Mouse (Mus musculus) heart, postnatal 36 days (tissue): ENCODE measurements around the gene Il17a. TPM values are rescaled to one million over a fixed set of nuclear protein-coding genes. Genes with fewer than 3 reads are reported as not detected.
"Not testable (repeated sequence)": the region's sequence is repeated elsewhere in the genome, so short reads cannot be mapped to it uniquely, and the experiment has no call there.

Source experiments
- DNase-seq, 2 experiments: peaks; one replicate each; pipeline ENCODE4 v3.0.0; 2021 to 2022
- intact Hi-C: fragments of 180-260 bp; cut with DNase I; formaldehyde crosslinking; loops from one replicate; pipeline ENCODE4 v1.15.1; 2025
- total RNA-seq, 2 experiments: library from RNA; stranded (reverse); gene quantifications; 2 replicates each; pipeline ENCODE4 v1.2.3; 2021

The Il17a gene
- not detected for total RNA-seq

- DNase-seq, result no peak
- intact Hi-C loops, result loop anchor here (10.0 kb wide), 1 partner anchor 116 kb away; the partner anchor contains the start of gene Pkhd1
Measured at GRCm38 (mm10) chr1:20730903-20731302, at the start of gene Il17a. Gene Il17a, plus strand, starts transcription at chr1:20730905.

DNA sequence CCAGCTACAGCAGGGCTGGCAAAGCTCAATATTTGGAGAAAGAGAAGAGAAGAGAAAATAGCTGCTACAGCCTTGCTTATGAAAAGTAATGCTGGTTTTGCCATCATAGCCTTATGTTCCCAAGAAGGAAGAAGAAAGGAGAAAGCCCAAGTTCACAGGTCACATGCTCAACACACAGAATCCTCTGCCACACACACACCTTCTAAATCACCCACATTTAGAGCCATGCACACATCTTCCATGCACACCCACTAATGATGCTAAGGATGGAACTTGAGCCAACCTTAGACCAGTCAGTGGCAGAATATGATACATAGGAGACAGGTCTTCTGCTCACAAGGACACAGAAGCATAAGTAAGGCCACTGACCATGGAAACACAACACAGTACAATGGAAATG, 47.9 kb upstream of the Il17a start:
- DNase-seq, result no peak
- intact Hi-C loops, result no loop called here

DNA sequence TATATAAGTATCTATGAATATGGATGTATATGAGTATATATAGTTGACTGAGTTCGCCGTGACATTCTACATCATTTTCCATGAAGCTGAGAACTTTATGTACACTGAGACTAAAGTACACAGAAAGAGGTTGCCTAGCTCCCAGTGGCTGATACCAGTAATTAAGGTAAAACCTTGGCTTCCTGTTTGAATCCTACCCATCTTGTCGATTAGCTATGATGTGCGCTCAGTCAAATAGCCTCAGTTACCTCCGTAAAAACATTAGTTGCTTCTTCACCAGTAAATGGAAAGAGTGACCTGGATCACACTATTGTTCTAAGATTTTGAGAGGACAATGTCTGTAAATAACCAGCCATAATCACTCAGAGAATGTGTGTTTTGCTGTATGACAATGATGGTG, 47.3 kb upstream of the Il17a start:
- no peak for DNase-seq
- intact Hi-C loops, result no loop called here

- intact Hi-C loops, result no loop called here
- DNase-seq, result no peak
Measured at GRCm38 (mm10) chr1:20683853-20684252, 46.9 kb upstream of the Il17a start.

DNA sequence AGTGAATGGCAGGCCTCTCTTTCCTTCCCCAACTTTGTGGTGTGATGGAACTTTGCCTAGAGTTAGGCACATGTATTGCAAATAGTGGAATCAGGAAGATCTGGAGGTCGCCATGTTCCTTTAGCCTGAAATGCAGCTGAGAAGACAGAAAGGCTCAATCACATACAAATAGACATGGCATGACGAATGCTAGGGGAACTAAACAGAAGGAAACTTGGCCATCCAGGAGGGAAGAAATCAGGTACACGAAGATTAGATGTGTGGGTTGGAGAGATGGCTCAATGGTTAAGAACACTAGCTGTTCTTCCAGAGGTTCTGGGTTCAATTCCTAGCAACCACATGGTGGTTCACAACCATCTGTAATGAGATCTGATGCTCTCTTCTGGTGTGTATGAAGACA, 46.3 kb upstream of the Il17a start:
- no peak for DNase-seq
- intact Hi-C loops, result no loop called here

DNA sequence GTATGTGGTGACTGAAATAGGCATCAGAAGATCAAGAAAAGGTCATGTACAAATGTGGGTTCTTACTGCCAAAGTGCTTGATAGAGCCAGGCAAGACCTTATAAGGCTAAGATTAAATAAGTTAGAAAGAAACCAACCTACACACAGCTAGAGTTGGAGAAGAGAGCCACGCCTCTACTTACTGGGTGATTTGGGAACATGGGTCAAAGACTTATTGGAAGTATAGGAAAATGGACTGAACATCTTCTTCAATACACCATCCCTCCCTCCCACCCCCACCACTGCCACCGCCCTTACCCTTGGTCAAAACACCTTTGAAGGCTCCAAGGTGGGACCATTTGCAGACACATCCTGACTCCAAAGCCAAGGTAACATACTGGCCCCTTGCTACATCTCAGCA, 45.3 kb upstream of the Il17a start:
- DNase-seq, result no peak
- intact Hi-C loops, result no loop called here

GRCm38 (mm10) chr1:20685907-20686306, 44.8 kb upstream of the Il17a start:
- intact Hi-C loops, result no loop called here
- DNase-seq, result no peak

DNA sequence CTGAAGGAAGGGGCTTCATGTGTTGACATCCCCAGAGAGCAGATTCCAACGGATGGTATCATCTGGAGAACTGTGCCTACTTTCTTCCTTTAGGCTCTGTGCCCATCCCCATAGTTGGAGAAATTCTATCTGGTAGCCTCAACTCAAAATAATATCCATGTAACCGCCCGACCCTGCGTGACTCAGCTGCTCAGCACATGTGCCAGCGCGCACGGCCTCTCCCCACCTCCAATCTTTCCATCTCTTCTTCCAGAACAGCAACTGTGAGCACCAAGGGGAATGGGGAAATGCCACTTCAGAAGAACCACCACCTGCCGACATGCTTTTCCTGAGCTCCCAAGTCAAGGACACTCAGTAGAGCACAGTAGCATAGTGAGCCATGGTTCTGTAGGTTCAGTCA, 39.4 kb upstream of the Il17a start:
- intact Hi-C loops, result no loop called here
- no peak for DNase-seq

- no peak for DNase-seq
- intact Hi-C loops, result no loop called here
Measured at GRCm38 (mm10) chr1:20693634-20694313, 36.9 kb upstream of the Il17a start.

DNA sequence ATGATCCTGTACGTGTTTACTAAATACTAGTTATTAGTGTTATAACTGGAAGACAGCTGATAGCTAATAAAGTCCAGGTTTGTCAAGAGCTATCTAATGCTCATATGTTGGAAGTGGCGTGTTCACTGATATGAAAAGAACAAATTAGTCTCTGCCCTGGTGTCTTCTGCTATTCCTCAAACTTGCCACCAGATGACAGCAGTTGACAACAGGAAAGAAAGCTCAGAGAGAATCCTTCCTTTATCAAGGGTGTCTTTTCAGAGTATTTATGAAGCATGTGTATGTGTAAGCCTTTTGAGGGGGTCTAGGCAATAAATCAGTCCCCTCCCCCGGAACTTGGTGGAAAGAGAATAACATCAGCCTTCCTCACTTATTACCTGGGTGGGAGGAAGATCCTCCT, 30.7 kb upstream of the Il17a start:
- intact Hi-C loops, result no loop called here
- DNase-seq, result no peak

DNA sequence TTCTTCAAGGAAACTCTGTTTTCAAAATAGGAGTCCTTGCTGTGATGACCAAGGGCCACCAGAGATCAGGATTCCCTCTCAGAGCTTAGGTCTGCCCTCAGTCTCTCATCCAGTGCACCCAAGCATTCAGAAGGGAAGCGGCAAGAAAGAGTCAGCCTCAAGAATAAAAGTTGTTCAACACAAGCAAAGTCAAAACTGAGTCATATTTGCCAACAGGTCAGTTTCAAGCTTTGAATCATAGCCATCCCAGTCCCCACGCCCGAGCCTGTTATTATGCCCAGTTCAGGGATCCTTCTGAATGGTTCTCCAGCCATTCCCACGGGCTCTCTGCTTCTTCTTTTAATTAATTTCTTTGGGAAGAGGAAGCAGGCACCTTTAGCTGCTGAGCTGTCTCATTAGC, 5.9 kb downstream of the Il17a start:
- intact Hi-C loops, result loop anchor here (10.0 kb wide), 1 partner anchor 122 kb away; the partner anchor contains the start of gene Pkhd1
- no peak for DNase-seq

DNA sequence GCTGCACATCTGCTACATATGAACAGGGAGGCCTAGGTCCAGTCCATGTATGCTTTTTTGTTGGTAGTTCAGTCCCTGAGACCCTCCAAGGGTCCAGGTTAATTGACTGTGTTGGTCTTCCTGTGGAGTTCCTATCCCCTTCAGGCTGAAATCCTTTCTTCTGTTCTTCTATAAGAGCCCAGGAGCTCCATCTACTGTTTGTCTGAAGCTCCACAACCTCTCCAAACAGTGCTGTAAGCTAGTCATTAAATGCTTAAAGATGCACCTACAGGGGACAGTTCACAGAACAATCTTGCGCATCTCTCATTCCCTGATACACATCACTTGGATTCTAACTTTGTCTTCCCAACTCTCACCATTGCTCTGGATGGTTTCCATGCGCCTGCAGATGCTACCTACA, 7.8 kb downstream of the Il17a start:
- no peak for DNase-seq
- intact Hi-C loops, result loop anchor here (10.0 kb wide), 1 partner anchor 124 kb away; the partner anchor contains the start of gene Pkhd1

DNA sequence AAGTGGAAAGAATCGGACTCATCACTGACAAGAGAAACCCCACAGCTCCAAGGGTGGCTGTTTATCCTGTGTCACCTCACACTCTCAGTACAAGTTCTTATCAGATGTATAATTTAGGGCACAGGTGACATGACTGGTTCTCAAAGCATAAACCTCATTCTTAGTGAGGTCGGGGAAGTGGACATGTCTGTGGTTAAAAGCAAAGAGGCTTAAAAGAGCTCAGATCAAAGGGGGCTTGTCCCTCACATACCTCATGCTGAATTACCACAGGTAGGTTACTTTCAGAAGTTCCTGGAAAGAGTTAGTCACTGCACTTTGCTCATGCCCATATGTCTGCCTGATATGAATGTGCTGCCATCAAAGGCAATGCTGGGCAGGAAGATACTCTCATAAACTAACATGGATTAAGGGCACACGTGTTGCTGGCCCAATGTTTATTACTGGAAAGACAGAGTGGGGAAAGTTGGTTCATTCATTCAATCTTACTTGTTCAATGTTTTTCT, 9.8 kb downstream of the Il17a start:
- intact Hi-C loops, result no loop called here
- no peak for DNase-seq

- intact Hi-C loops, result no loop called here
- no peak for DNase-seq
Measured at GRCm38 (mm10) chr1:20754439-20754838, 23.7 kb downstream of the Il17a start.

- intact Hi-C loops, result no loop called here
- DNase-seq, result no peak
Measured at GRCm38 (mm10) chr1:20757586-20757985, 26.9 kb downstream of the Il17a start.

DNA sequence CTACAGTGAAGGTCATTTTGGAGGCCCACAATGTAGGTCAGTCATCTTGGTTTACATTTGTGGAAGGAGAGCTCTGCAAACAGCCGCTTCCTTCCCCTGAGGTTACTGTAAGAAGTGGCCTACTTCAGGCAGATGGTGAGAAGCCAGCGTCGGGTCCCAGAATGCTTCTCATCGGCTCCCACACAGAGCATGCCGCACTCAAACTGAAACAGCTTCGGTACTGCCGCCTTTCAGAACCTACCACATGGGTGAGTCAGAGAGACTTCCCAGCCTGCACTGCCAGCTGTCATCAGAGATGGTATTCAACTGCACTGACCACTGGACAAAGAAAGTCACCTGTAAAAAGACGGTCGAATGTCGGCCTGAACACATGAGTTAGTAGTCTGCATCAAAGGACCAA, 29.1 kb downstream of the Il17a start:
- DNase-seq, result no peak
- intact Hi-C loops, result no loop called here

GRCm38 (mm10) chr1:20760331-20760730, 29.6 kb downstream of the Il17a start:
- intact Hi-C loops, result no loop called here
- DNase-seq, result no peak

DNA sequence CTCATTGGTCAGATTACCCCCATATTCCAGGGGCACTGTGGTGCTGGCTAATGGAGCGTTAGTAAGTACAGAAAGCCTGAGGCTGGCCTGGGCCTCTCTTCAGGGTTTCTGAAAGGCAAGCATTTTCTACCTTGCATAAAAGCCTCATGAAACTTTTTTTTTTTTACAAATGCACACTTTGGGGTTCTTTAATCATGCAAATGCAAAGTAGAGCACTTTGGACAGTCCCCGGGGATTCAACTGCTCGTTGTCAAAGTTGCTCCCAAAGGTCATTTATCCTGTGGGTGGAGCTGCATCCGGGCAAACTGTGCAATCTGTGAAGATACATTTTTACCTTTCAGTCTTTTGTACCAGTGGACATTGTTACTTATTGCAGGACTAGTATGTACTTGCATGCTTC, 30.7 kb downstream of the Il17a start:
- DNase-seq, result no peak
- intact Hi-C loops, result no loop called here

GRCm38 (mm10) chr1:20766526-20766925, 35.8 kb downstream of the Il17a start:
- intact Hi-C loops, result no loop called here

DNA sequence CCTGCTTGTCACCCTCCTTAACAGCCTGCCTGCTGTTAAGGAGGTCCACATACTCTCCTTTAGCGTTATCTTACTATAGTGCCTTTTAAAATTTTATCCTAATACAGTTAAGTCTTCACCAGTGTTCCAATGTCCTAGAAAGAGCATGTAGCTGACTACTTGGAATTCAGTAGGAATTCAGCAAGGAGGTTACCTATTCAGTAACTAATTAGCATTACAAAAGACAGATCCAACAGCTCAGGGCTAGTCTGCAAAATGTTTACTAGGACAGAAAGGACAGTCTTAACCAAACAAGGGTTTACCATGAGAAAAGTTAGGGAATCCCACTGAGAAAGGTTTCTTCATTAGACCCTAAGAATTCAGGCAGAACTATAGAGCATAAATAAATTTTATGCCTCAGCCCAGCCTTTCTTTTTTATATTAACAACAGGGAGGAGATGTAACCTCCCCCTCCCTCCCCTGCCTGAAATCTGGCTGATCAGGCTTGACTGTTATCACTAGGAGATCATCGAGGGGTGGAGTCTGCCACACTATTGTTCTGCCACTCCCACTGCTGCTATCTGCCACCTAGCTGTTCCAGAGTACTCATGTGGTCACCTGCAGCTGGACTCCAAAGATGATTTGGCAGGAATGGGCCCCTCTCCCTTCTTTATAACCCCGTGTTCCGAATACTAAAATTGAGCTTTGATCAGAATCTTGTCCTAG, 43.5 kb downstream of the Il17a start:
- DNase-seq, intact Hi-C loops: not testable (repeated sequence)

More at GRCm38 (mm10) chr1:20766526-20766925, 35.8 kb downstream of the Il17a start:
- DNase-seq, result no peak

DNA sequence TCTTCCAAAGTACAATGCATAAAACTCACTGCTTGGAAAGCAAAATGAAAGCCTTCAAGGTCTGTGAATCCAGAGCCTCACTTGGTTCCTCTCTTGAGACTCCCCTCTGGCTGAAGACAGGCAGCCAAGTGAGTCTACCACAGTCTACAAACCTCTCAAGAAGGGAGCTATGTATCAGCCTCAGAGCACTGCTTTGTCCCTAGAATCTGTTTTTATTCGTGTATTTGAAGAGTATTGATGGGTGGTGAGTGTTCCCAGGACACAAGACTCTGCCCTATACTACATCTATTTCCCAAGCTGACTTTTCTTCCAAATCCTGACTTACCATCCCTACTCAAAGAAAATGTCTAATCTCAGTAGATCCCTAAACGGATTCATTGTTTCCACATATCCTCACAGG, 47.7 kb downstream of the Il17a start:
- intact Hi-C loops, result no loop called here
- no peak for DNase-seq
